Mouse (Mus musculus): ENCODE results near the gene Lgi4. TPM values are rescaled to one million over a fixed set of nuclear protein-coding genes. Genes with fewer than 3 reads are reported as not detected.

The Lgi4 gene
- polyA plus RNA-seq (2021), result 0.01 TPM

DNA sequence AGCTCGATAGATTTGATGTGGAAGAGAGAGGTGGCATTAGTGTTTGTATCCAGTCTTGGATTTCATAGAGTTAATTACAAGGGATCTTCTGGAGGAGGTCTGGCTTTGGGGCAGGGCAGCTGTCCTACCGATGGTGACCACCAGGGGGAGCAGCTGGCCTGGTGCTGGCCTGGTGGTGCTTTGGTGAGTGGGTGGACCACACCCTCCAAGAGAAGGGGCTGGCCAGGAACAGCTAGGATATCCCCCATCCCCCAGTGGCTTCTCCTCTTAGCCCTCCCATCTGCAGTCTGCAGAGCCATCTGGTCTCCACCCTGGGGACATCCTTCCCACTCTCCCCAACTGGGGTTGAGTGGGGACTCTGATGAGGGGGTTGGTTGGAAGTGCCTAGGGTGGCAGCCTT lies at the start of gene Lgi4:
Gene Lgi4 (plus strand): TSS at position 235 of the 400 bp plus-strand sequence.
- ChIA-PET CTCF (interaction anchor here (1.1 to 2.2 kb wide), 6 partner anchors 10 to 111 kb away, joined by 3 to 9 read pairs (median 4); no protein-coding TSS in a partner anchor), POLR2A (no interaction called here)
- peak; percentile 93 for TF ChIP-seq CTCF (IDR thresholded peaks at IDR 0.05)
- in situ Hi-C loops (cut with MboI; ENCODE audit: low pct_unique_long_range_greater_than_20kb), result no loop called here
- peak; percentile 67 for ATAC-seq
- DNase-seq (ENCODE audit: low read depth, low spot score), result no peak
- H3K27me3 ChIP-seq, result no peaks in the 10 kb centered on the region

DNA sequence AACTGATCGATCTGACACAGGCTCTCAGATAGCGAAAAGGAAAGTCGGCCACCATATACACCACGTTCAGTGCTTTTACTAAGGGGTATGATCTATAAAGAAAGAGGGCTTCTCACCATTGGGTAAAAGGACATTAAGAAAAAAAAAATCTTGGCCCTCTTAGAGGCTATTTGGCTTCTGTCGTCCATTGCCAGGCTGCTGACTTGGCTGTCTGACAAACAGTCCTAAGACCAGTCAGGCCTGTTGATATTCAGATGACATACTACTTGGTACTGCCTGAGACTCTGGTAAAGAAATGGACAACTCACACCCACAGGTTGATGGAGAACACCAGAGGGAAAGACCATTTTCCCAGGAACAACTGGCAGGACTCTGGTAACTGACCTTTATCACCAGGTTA lies 46.2 kb upstream of the Lgi4 start:
- in situ Hi-C loops (cut with MboI; ENCODE audit: low pct_unique_long_range_greater_than_20kb), result no loop called here
- ChIA-PET CTCF (no interaction called here), POLR2A (no interaction called here)
- ATAC-seq (no peak), DNase-seq (ENCODE audit: low read depth, low spot score) (no peak)
- TF ChIP-seq CTCF (IDR thresholded peaks at IDR 0.05), result no peak
- H3K27me3 ChIP-seq, result no peaks in the 10 kb centered on the region

DNA sequence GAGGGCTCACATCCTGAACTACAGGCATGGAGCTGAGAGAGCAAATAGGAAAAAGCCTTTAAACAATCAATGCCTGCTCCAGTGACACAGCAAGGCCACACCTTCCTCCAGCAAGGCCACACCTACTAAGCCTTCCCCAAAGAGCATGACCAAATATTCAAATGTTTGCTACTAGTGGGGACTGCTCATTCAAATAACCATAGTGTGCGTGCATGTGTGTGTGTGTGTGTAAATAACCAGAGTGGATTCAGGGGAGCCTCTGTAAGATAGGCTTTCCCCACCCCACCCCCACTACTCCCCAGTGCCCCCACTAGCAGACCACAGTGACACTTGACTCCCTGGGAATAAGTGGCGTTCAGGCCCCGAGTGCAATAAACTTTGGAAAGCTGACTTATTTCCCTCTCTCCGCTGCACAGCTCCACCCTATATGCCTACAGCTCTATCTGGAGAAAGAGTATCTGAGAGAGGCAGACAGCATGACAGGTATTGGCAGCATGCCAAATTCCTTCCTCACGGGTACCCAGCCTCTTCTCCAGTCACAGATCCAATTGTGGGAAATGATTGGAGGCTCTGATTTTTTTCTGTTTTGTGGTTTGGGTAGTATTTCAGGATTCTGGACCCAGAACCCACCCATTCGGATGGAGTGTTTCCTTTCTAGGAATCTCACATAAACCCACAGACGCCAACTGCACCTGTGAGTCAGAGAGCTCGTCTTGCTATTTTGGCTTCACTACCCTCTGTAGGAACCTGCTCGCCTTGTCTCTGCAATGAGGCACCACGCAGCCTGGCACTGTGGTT lies 41.8 kb upstream of the Lgi4 start:
- TF ChIP-seq CTCF (IDR thresholded peaks at IDR 0.05), result no peak
- H3K27me3 ChIP-seq, result no peaks in the 10 kb centered on the region
- in situ Hi-C loops (cut with MboI; ENCODE audit: low pct_unique_long_range_greater_than_20kb), result no loop called here
- peak; percentile 82 for ATAC-seq
- ChIA-PET POLR2A (no interaction called here), CTCF (no interaction called here)
- DNase-seq (ENCODE audit: low read depth, low spot score), result peak; percentile 89

DNA sequence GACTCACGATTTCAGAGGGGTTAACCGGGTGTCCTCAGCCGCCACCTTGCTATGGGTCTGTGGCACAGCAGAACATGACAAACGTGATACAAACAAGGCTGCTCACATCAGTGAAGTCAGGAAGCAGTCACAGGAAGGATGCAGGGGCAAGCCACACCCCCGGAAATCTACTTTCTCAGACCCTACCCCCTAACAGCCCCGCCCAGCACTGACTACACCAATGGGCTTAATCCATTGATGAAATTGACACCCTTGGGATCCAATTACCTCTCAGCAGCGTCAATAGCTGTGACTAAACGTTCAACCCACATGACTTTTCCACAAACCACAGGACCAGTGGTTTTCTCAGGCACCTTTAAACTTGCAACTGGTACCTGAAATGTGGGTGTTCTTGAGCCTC lies 30.5 kb upstream of the Lgi4 start:
- H3K27me3 ChIP-seq, result no peaks in the 10 kb centered on the region
- POLR2A ChIA-PET, result no interaction called here
- DNase-seq (ENCODE audit: low read depth, low spot score), result no peak
- TF ChIP-seq CTCF (IDR thresholded peaks at IDR 0.05), result no peak
- in situ Hi-C loops (cut with MboI; ENCODE audit: low pct_unique_long_range_greater_than_20kb), result no loop called here
- ATAC-seq, result no peak
- CTCF ChIA-PET, result interaction anchor here (2.1 kb wide), 1 partner anchor 30 kb away, joined by 4 read pairs; the partner anchor contains the start of gene Lgi4

DNA sequence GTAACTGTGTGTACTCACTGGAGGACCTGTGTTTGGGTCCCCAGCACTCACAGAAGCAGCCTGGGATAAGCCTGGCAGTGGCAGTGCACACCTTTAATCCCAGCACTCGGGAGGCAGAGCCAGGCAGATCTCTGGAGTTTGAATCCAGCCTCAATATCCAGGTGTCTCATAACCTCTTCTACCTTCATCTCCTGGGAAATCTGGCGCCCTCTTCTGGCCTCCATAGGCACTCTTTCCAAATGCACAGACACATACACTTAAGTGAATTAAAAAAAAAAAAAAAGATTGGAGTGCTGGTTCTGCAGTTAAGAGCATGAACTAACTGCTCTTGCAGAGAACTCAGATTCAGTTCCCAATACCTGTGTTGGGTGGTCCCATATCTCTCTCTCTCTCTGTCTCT lies 28.4 kb upstream of the Lgi4 start:
- H3K27me3 ChIP-seq, result no peaks in the 10 kb centered on the region
- in situ Hi-C loops (cut with MboI; ENCODE audit: low pct_unique_long_range_greater_than_20kb), result no loop called here
- no peak for TF ChIP-seq CTCF (IDR thresholded peaks at IDR 0.05)
- CTCF ChIA-PET, result no interaction called here
- DNase-seq (ENCODE audit: low read depth, low spot score), result no peak
- POLR2A ChIA-PET, result no interaction called here
- no peak for ATAC-seq

DNA sequence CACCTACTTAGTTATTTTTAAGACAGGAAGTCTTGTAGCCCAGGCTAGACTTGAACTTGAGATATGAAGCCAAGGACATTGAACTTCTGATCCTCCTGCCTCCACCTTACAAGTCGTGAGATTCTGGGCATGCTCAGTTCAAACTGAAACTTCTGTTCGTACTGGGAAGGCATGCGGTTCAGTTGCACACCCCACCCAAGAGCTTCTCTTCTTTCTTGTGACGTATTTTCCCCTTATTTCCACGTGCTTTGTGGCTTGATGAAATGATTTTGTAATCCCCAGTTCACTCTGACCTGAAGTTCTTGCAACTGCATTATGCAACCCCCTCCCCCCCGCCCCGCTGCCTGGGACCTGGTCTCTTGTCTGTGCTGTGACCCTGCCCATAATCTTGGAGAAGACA lies 27.4 kb upstream of the Lgi4 start:
- in situ Hi-C loops (cut with MboI; ENCODE audit: low pct_unique_long_range_greater_than_20kb), result no loop called here
- DNase-seq (ENCODE audit: low read depth, low spot score) (no peak), ATAC-seq (no peak)
- H3K27me3 ChIP-seq, result no peaks in the 10 kb centered on the region
- ChIA-PET CTCF (no interaction called here), POLR2A (no interaction called here)
- no peak for TF ChIP-seq CTCF (IDR thresholded peaks at IDR 0.05)

DNA sequence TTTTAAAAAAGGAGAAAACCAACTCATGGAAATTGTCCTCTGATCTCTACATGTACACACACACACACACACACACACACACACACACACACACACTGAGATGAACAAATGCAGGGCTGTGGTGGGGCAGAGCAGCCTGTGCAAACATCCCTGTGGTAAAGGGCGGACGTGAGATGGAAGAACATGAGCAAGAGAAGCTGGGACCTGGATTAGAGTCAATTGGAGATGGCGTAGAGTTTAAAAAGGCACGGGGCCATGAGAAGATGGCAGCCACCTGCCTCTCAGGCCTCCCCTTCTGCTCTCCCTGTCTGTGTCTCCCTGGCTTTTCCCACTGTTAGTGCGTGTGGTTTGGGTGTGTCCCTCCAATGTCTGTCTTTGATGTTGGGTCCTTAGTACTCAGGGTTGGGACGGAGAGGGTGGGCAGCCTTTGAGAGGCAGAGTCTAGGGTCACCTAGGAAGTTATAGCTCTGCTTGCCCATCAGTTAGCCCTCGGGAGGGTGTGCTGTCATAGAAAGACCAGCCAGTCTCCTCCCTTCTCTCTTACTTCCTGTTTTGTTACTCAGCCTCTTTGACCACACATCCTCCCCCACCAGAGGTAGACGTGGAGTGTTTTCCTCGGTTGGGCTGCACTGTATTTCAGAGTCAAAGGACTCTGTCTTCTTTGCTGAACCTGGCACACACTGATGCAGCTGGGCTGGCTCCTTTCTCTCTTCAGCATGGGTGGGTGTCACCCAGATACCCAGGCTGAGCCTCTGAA lies 25.6 kb upstream of the Lgi4 start:
- no peaks in the 10 kb centered on the region for H3K27me3 ChIP-seq
- ATAC-seq (no peak), DNase-seq (ENCODE audit: low read depth, low spot score) (no peak)
- POLR2A ChIA-PET, result no interaction called here
- in situ Hi-C loops (cut with MboI; ENCODE audit: low pct_unique_long_range_greater_than_20kb), result no loop called here
- CTCF ChIA-PET, result no interaction called here
- TF ChIP-seq CTCF (IDR thresholded peaks at IDR 0.05), result no peak

DNA sequence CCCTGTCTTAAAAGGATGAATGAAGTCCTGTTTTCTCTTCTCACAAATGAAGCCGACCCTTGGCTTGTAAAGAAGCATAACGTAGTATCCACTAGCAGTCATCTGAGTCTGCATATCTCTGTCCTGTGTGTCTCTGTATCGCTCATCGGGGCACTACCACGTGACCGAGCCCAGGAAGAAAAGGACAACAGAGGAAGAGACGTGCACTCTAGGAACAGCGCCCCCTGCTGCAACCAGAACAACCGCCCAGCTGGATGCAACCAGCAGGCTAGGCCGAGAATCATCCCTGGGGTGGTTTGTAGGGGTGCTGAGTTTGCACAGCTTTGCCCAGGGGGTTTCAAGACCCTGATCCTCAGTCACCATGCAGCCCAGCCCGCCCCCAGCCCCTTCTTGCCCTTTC lies 24.4 kb upstream of the Lgi4 start:
- CTCF ChIA-PET, result no interaction called here
- H3K27me3 ChIP-seq, result no peaks in the 10 kb centered on the region
- in situ Hi-C loops (cut with MboI; ENCODE audit: low pct_unique_long_range_greater_than_20kb), result no loop called here
- POLR2A ChIA-PET, result no interaction called here
- no peak for ATAC-seq
- TF ChIP-seq CTCF (IDR thresholded peaks at IDR 0.05), result no peak
- no peak for DNase-seq (ENCODE audit: low read depth, low spot score)

DNA sequence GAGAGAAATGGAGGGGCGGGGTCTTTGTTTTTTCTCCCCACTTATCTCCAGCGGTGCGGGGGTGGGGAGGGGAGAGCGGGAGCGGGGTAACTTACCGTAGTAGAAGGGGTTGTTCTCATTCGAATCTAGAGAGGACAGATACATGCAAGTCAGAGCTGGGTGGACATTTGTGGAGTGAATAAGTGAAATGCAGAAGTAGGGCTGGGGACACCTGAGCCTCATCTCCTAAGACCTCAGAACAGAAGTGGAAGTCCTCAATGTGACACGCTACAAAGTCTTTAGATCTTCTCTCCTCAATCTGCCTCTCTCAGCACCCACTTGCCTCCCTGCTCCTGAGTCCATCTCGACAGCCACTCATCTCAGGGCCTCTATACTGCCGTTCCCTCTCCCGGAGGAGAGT lies 23.9 kb upstream of the Lgi4 start:
- POLR2A ChIA-PET, result no interaction called here
- ATAC-seq (no peak), DNase-seq (ENCODE audit: low read depth, low spot score) (no peak)
- TF ChIP-seq CTCF (IDR thresholded peaks at IDR 0.05), result no peak
- CTCF ChIA-PET, result no interaction called here
- in situ Hi-C loops (cut with MboI; ENCODE audit: low pct_unique_long_range_greater_than_20kb), result no loop called here
- H3K27me3 ChIP-seq, result no peaks in the 10 kb centered on the region

DNA sequence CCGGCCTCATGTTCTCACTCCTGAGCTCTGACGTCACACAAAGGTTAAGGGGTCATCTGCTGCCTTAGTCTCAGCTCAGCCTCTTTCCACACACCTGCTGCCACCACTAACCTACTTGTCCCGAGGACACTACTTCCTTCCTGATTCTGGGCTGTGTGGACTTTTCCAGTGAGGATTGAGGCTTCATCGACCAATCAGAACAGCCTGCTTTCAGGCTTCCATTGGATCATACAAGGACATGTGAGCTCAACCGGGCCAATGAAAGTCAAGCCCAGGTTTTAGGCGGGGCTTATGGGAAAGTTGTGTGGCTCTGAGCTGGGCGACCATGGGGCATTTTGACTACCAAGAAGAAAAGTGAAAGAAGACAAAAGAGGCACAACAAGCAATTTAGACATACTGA lies 22.2 kb upstream of the Lgi4 start:
- ChIA-PET CTCF (no interaction called here), POLR2A (interaction anchor here (0.6 kb wide), 1 partner anchor 8 kb away, joined by 3 read pairs; no protein-coding TSS in a partner anchor)
- no peak for TF ChIP-seq CTCF (IDR thresholded peaks at IDR 0.05)
- in situ Hi-C loops (cut with MboI; ENCODE audit: low pct_unique_long_range_greater_than_20kb), result no loop called here
- no peak for ATAC-seq
- DNase-seq (ENCODE audit: low read depth, low spot score), result no peak
- H3K27me3 ChIP-seq, result no peaks in the 10 kb centered on the region

DNA sequence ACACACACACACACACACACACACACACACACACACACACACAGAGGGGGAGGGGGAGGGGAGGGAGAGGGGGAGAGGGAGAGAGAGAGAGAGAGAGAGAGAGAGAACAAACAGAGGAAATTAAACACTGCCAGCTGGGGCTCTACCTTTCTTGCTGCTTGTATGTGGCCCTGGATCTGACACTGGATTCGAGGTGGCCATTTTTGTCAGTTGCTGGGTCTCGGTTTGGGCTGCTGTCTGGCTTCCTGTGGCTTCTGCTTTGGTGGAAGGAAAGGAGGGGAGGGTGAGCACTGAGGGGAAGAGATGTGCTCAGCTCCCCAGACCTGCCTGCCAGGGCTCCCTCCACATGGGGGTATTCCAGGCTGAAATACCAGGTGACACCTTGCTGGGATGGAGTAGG lies 21.5 kb upstream of the Lgi4 start:
- ChIA-PET POLR2A (no interaction called here), CTCF (no interaction called here)
- ATAC-seq (no peak), DNase-seq (ENCODE audit: low read depth, low spot score) (no peak)
- in situ Hi-C loops (cut with MboI; ENCODE audit: low pct_unique_long_range_greater_than_20kb), result no loop called here
- TF ChIP-seq CTCF (IDR thresholded peaks at IDR 0.05), result no peak
- no peaks in the 10 kb centered on the region for H3K27me3 ChIP-seq

Data from Patski (cell line).